ENCODE assay signal across 8 mouse cellular contexts in the genomic region with DNA sequence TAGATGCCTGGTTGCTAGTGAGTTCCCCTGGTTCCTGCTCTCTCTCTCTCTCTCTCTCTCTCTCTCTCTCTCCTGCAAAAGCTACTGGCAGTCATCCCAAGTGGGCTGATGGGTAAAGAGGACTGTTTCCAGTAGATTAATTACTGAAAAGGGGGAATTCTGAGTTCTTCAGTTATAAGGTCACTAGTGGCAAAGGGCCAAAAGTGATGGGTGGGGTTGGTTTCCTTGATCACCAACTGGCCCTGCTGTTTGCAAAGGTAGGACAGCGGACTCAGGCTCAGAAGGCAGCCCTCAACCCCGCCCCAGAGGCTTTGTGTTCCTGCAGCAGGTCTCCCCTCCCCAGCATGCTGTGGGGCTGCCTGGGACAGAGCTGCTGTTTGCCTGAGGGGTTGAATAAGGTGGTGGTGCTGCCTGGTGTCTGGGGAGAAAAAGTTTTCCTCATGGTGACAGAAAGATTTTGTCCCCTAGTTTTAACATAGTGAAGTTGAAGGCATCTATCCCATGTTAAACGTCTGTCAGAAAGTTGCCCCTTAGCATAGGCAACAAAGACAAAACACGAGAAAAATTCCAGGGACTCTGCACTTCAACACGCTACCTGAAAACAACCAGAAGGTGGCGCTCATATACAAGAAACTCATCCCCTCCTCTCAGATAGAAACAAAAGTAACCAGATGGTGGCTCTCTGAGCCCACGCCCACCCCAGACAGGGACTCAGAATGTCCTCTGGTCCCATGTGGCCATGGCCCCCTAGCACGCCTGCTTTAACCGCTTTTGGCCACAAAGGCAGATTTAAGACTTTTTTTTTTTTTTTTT. TPM values are rescaled to one million over a fixed set of nuclear protein-coding genes. Genes with fewer than 3 reads are reported as not detected.
DNase-seq lines count a peak whose midpoint lies in the region; ATAC-seq and TF ChIP-seq lines count a peak whose summit lies in the region.

No protein-coding gene starts in this region.

- peak overlapping the region; percentile 38 for H3K4me2 ChIP-seq in heart, embryonic 11.5 days
- 0 out of 2 replicates have a peak overlapping the region, but pooled peaks have one; percentile 6 for H3K4me2 ChIP-seq in kidney, embryonic 14.5 days (replicated peaks; ENCODE audit: low read depth, low read length)
- H3K4me2 ChIP-seq in limb, embryonic 14.5 days (replicated peaks; ENCODE audit: low read depth, low read length, severe bottlenecking), result no peak overlapping the region; the same call in 1 of the 2 replicates
- H3K4me2 ChIP-seq in midbrain, embryonic 16.5 days (ENCODE audit: low read length), result peak overlapping the region; percentile 33

- no peak for TF ChIP-seq POLR2A in bone marrow macrophage, adult 2 months (IDR thresholded peaks at IDR 0.05; ENCODE audit: borderline replicate concordance, low read depth, low read length)
- no peak for TF ChIP-seq POLR2A in embryonic fibroblast, embryonic 13.5 days (IDR thresholded peaks at IDR 0.05; ENCODE audit: low read depth, low read length)
- TF ChIP-seq POLR2A in limb, embryonic 14.5 days (IDR thresholded peaks at IDR 0.05; ENCODE audit: borderline replicate concordance, extremely low read depth, insufficient read depth, insufficient read length), result no peak

- no peaks in the 10 kb centered on the region for H3K27me3 ChIP-seq in heart, embryonic 11.5 days (ENCODE audit: control insufficient read depth, insufficient read depth, low read length)
- no peaks in the 10 kb centered on the region; the same call in 1 of the 2 replicates for H3K27me3 ChIP-seq in kidney, embryonic 14.5 days (ENCODE audit: control insufficient read depth, insufficient read depth, low read length)
- H3K27me3 ChIP-seq in limb, embryonic 14.5 days (ENCODE audit: control insufficient read depth, insufficient read depth, low read length), result no peaks in the 10 kb centered on the region
- peaks cover 4% of the 10 kb centered on the region for H3K27me3 ChIP-seq in midbrain, embryonic 16.5 days (ENCODE audit: control insufficient read depth, insufficient read depth, low read depth, low read length)

- TF ChIP-seq CTCF in bone marrow macrophage, adult 2 months (IDR thresholded peaks at IDR 0.05; ENCODE audit: low read depth, low read length), result peak; percentile 71
- 0 out of 2 replicates have a peak, but pooled peaks have one; percentile 32 for TF ChIP-seq CTCF in embryonic fibroblast, embryonic 13.5 days (IDR thresholded peaks at IDR 0.05; ENCODE audit: borderline replicate concordance, insufficient read depth, low read length)

- DNase-seq in CD4-positive, CD25-positive, alpha-beta regulatory T cell, adult 2 months (ENCODE audit: low read depth, low spot score), result peak; percentile 84
- DNase-seq in limb, embryonic 14.5 days (ENCODE audit: low spot score), result peak; percentile 93
- DNase-seq in spleen, postnatal 14 days (ENCODE audit: low spot score in 2 of 2), result peak; percentile 16 to 45

- no peaks in the 10 kb centered on the region for H3K9me3 ChIP-seq in heart, embryonic 11.5 days (replicated peaks; ENCODE audit: control insufficient read depth, low read length)
- H3K9me3 ChIP-seq in kidney, embryonic 14.5 days (ENCODE audit: control insufficient read depth, low read length), result no peaks in the 10 kb centered on the region
- H3K9me3 ChIP-seq in limb, embryonic 14.5 days (ENCODE audit: control insufficient read depth, low read length), result no peaks in the 10 kb centered on the region
- H3K9me3 ChIP-seq in midbrain, embryonic 16.5 days (replicated peaks; ENCODE audit: control insufficient read depth, low read length, poor library complexity, severe bottlenecking), result no peaks in the 10 kb centered on the region

- no peaks in the 10 kb centered on the region for H3K36me3 ChIP-seq in heart, embryonic 11.5 days (ENCODE audit: control insufficient read depth, insufficient read depth, low read length)
- no peaks in the 10 kb centered on the region for H3K36me3 ChIP-seq in kidney, embryonic 14.5 days (ENCODE audit: control insufficient read depth, insufficient read depth, low read length)
- H3K36me3 ChIP-seq in limb, embryonic 14.5 days (ENCODE audit: control insufficient read depth, insufficient read depth, low read length), result no peaks in the 10 kb centered on the region
- no peaks in the 10 kb centered on the region for H3K36me3 ChIP-seq in midbrain, embryonic 16.5 days (ENCODE audit: control insufficient read depth, insufficient read depth, low read length)

- peak; percentile 56; the same call in 1 of the 2 replicates for ATAC-seq in heart, embryonic 11.5 days (replicated peaks; ENCODE audit: insufficient number of reproducible peaks, low FRiP score, low TSS enrichment)
- peak; percentile 77; the same call in 1 of the 2 replicates for ATAC-seq in kidney, embryonic 14.5 days (ENCODE audit: low FRiP score, low TSS enrichment)
- peak; percentile 77 for ATAC-seq in limb, embryonic 14.5 days (ENCODE audit: low FRiP score, low read depth)
- 0 out of 2 replicates have a peak, but pooled peaks have one; percentile 59 for ATAC-seq in midbrain, embryonic 16.5 days

- H3K4me3 ChIP-seq in bone marrow macrophage, adult 2 months (ENCODE audit: insufficient read depth, low read length), result no peak overlapping the region
- H3K4me3 ChIP-seq in embryonic fibroblast, embryonic 13.5 days (ENCODE audit: insufficient read depth, low read length), result no peak overlapping the region
- no peak overlapping the region for H3K4me3 ChIP-seq in heart, embryonic 11.5 days (ENCODE audit: low read depth, low read length)
- H3K4me3 ChIP-seq in kidney, embryonic 14.5 days (ENCODE audit: low read length), result no peak overlapping the region
- 0 out of 2 replicates have a peak overlapping the region, but pooled peaks have one; percentile 8 for H3K4me3 ChIP-seq in limb, embryonic 14.5 days (replicated peaks; ENCODE audit: low read length)
- H3K4me3 ChIP-seq in midbrain, embryonic 16.5 days (ENCODE audit: low read depth, low read length), result no peak overlapping the region

- WGBS in heart, embryonic 11.5 days (ENCODE audit: insufficient replicate concordance), result 1% methylated on average over 9 of the region's 9 CpGs
- under 1% methylated on average over 9 of the region's 9 CpGs for WGBS in kidney, embryonic 14.5 days
- WGBS in limb, embryonic 14.5 days, result under 1% methylated on average over 9 of the region's 9 CpGs
- under 1% methylated on average over 9 of the region's 9 CpGs for WGBS in midbrain, embryonic 16.5 days

- H3K4me1 ChIP-seq in bone marrow macrophage, adult 2 months (ENCODE audit: control insufficient read depth, insufficient read depth, low read length), result peaks cover 10% of the 10 kb centered on the region
- H3K4me1 ChIP-seq in embryonic fibroblast, embryonic 13.5 days (ENCODE audit: control insufficient read depth, insufficient read depth, low read length), result peaks cover 9% of the 10 kb centered on the region
- peaks cover 6% of the 10 kb centered on the region for H3K4me1 ChIP-seq in heart, embryonic 11.5 days (ENCODE audit: control insufficient read depth, insufficient read depth, low read length)
- H3K4me1 ChIP-seq in kidney, embryonic 14.5 days (ENCODE audit: control insufficient read depth, insufficient read depth, low read length), result no peaks in the 10 kb centered on the region
- peaks cover 7% of the 10 kb centered on the region for H3K4me1 ChIP-seq in limb, embryonic 14.5 days (ENCODE audit: control insufficient read depth, insufficient read depth, low read length)
- H3K4me1 ChIP-seq in midbrain, embryonic 16.5 days (ENCODE audit: control insufficient read depth, insufficient read depth, low read length), result no peaks in the 10 kb centered on the region

- H3K9ac ChIP-seq in heart, embryonic 11.5 days (ENCODE audit: low read depth, low read length), result peak overlapping the region; percentile 64
- H3K9ac ChIP-seq in kidney, embryonic 14.5 days (ENCODE audit: low read depth, low read length), result no peak overlapping the region
- peak overlapping the region; percentile 21; the same call in 1 of the 2 replicates for H3K9ac ChIP-seq in limb, embryonic 14.5 days (ENCODE audit: low read depth, low read length, severe bottlenecking)
- no peak overlapping the region for H3K9ac ChIP-seq in midbrain, embryonic 16.5 days (ENCODE audit: low read depth, low read length)

- no peak overlapping the region for H3K27ac ChIP-seq in bone marrow macrophage, adult 2 months (ENCODE audit: insufficient read depth, low read depth, low read length)
- peak overlapping the region; percentile 38; the same call in 1 of the 2 replicates for H3K27ac ChIP-seq in embryonic fibroblast, embryonic 13.5 days (ENCODE audit: insufficient read depth, low read length)
- peak overlapping the region; percentile 62; the same call in 1 of the 2 replicates for H3K27ac ChIP-seq in heart, embryonic 11.5 days (ENCODE audit: low read depth, low read length)
- H3K27ac ChIP-seq in kidney, embryonic 14.5 days (ENCODE audit: low read depth, low read length), result no peak overlapping the region
- H3K27ac ChIP-seq in limb, embryonic 14.5 days (replicated peaks; ENCODE audit: low read depth, low read length), result peak overlapping the region; percentile 61; the same call in 1 of the 2 replicates
- H3K27ac ChIP-seq in midbrain, embryonic 16.5 days (ENCODE audit: low read length), result no peak overlapping the region

RNA-seq across cellular contexts. Expression of gene Uevld, which starts 4.7 kb away (rescaled TPM):
- polyA plus RNA-seq in bone marrow macrophage, adult 2 months (2012; ENCODE audit: insufficient read depth, insufficient read length, missing spikeins), result 11.3 and 17.4 TPM in 2 replicates
- polyA plus RNA-seq in embryonic fibroblast, embryonic 13.5 days (2011; ENCODE audit: insufficient read length, low read depth, missing spikeins), result 23.6 and 24.8 TPM in 2 replicates
- polyA plus RNA-seq in heart, embryonic 11.5 days (2014; fragmentation: Nextera tagmentation; extraction: Ambion mirVana), result 9.3 and 10.6 TPM in 2 replicates
- 10.1 and 13.6 TPM in 2 replicates for polyA plus RNA-seq in kidney, embryonic 14.5 days (2014; fragmentation: Nextera tagmentation; extraction: Ambion mirVana)
- 9.4 and 10.2 TPM in 2 replicates for polyA plus RNA-seq in limb, embryonic 14.5 days (2012; rRNA removed)
- polyA plus RNA-seq in limb, embryonic 14.5 days (2014; fragmentation: Nextera tagmentation; extraction: Ambion mirVana), result 10.0 and 12.5 TPM in 2 replicates
- 5.3 and 6.0 TPM in 2 replicates for polyA plus RNA-seq in midbrain, embryonic 16.5 days (2015; fragmentation: Nextera tagmentation; extraction: Ambion mirVana)

RNA-seq across cellular contexts. Expression of gene Gm9999, which starts 20.4 kb away (rescaled TPM):
- polyA plus RNA-seq in bone marrow macrophage, adult 2 months (2012; ENCODE audit: insufficient read depth, insufficient read length, missing spikeins), result not detected in 2 replicates
- not detected in 2 replicates for polyA plus RNA-seq in embryonic fibroblast, embryonic 13.5 days (2011; ENCODE audit: insufficient read length, low read depth, missing spikeins)
- polyA plus RNA-seq in heart, embryonic 11.5 days (2014; fragmentation: Nextera tagmentation; extraction: Ambion mirVana), result not detected in 2 replicates
- not detected in 2 replicates for polyA plus RNA-seq in kidney, embryonic 14.5 days (2014; fragmentation: Nextera tagmentation; extraction: Ambion mirVana)
- not detected in 2 replicates for polyA plus RNA-seq in limb, embryonic 14.5 days (2012; rRNA removed)
- not detected in 2 replicates for polyA plus RNA-seq in limb, embryonic 14.5 days (2014; fragmentation: Nextera tagmentation; extraction: Ambion mirVana)
- polyA plus RNA-seq in midbrain, embryonic 16.5 days (2015; fragmentation: Nextera tagmentation; extraction: Ambion mirVana), result not detected in 2 replicates

RNA-seq across cellular contexts. Expression of gene Tsg101, which starts 43.2 kb away (rescaled TPM):
- 103 and 112 TPM in 2 replicates for polyA plus RNA-seq in bone marrow macrophage, adult 2 months (2012; ENCODE audit: insufficient read depth, insufficient read length, missing spikeins)
- 140 and 175 TPM in 2 replicates for polyA plus RNA-seq in embryonic fibroblast, embryonic 13.5 days (2011; ENCODE audit: insufficient read length, low read depth, missing spikeins)
- 199 and 205 TPM in 2 replicates for polyA plus RNA-seq in heart, embryonic 11.5 days (2014; fragmentation: Nextera tagmentation; extraction: Ambion mirVana)
- polyA plus RNA-seq in kidney, embryonic 14.5 days (2014; fragmentation: Nextera tagmentation; extraction: Ambion mirVana), result 183 and 204 TPM in 2 replicates
- polyA plus RNA-seq in limb, embryonic 14.5 days (2012; rRNA removed), result 86.2 and 119 TPM in 2 replicates
- polyA plus RNA-seq in limb, embryonic 14.5 days (2014; fragmentation: Nextera tagmentation; extraction: Ambion mirVana), result 189 and 197 TPM in 2 replicates
- 372 and 375 TPM in 2 replicates for polyA plus RNA-seq in midbrain, embryonic 16.5 days (2015; fragmentation: Nextera tagmentation; extraction: Ambion mirVana)

RNA-seq across cellular contexts. Expression of gene Spty2d1, which starts 45.2 kb away (rescaled TPM):
- polyA plus RNA-seq in bone marrow macrophage, adult 2 months (2012; ENCODE audit: insufficient read depth, insufficient read length, missing spikeins), result 12.6 and 14.8 TPM in 2 replicates
- polyA plus RNA-seq in embryonic fibroblast, embryonic 13.5 days (2011; ENCODE audit: insufficient read length, low read depth, missing spikeins), result 21.0 and 23.3 TPM in 2 replicates
- 15.6 and 18.8 TPM in 2 replicates for polyA plus RNA-seq in heart, embryonic 11.5 days (2014; fragmentation: Nextera tagmentation; extraction: Ambion mirVana)
- 9.6 and 15.7 TPM in 2 replicates for polyA plus RNA-seq in kidney, embryonic 14.5 days (2014; fragmentation: Nextera tagmentation; extraction: Ambion mirVana)
- 12.5 and 12.8 TPM in 2 replicates for polyA plus RNA-seq in limb, embryonic 14.5 days (2012; rRNA removed)
- 19.6 and 20.6 TPM in 2 replicates for polyA plus RNA-seq in limb, embryonic 14.5 days (2014; fragmentation: Nextera tagmentation; extraction: Ambion mirVana)
- polyA plus RNA-seq in midbrain, embryonic 16.5 days (2015; fragmentation: Nextera tagmentation; extraction: Ambion mirVana), result 7.4 and 8.5 TPM in 2 replicates

Comparison
In these comparisons a context has a peak if more than half of its experiments do, and no peak if none do; other contexts are left out.
1. DNase-seq: peak in every context shown above with its lines; median percentile 93 in limb, embryonic 14.5 days; 84 in CD4-positive, CD25-positive, alpha-beta regulatory T cell, adult 2 months; 30 in spleen, postnatal 14 days.
2. H3K27ac ChIP-seq: peak in embryonic fibroblast, embryonic 13.5 days (single experiment), heart, embryonic 11.5 days (single experiment) and limb, embryonic 14.5 days (single experiment); none in bone marrow macrophage, adult 2 months (single experiment), kidney, embryonic 14.5 days (single experiment) and midbrain, embryonic 16.5 days (single experiment).
3. H3K9ac ChIP-seq: peak in heart, embryonic 11.5 days (single experiment) and limb, embryonic 14.5 days (single experiment); none in kidney, embryonic 14.5 days (single experiment) and midbrain, embryonic 16.5 days (single experiment).
4. Peak in every context shown above with its lines, with median percentiles within 50 percentile points of each other: ATAC-seq.